Mouse (Mus musculus): ENCODE data around the gene Grifin. TPM values are rescaled to one million over a fixed set of nuclear protein-coding genes. Genes with fewer than 3 reads are reported as not detected.

The Grifin gene
- polyA plus RNA-seq, 1 experiment from 2014 or later = 0.43 TPM

DNA sequence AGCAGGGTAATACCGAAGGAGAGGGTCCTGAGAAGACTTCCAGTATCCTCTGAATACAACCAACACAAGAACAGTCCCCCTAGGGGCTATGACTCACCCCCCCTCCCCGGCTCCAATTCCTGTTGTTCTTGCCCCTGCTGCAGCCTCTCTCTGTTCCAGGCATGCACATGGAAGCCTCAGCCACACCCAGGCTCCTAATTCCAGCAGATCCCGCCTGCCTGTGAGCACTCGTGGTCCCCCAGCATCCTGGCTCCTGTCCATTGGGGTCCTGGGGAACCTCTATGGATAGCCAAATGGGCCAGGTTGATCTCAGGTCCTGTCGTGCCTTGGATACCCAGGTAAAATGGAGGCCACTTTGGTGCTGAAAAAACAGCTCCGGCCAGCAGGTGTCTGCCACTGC lies 19.2 kb downstream of the Grifin start:
- ATAC-seq = no peak

GRCm38 (mm10) chr5:140542811-140543575 lies 21.9 kb downstream of the Grifin start:
- no peak overlapping the region for H3K4me3 ChIP-seq (ENCODE audit: low read depth, low read length)
- no peak overlapping the region for H3K4me2 ChIP-seq (ENCODE audit: low read length)
- H3K27me3 ChIP-seq (ENCODE audit: control insufficient read depth, insufficient read depth, low read depth, low read length) = no peaks in the 10 kb centered on the region
- no peaks in the 10 kb centered on the region for H3K36me3 ChIP-seq (ENCODE audit: control insufficient read depth, insufficient read depth, low read length)
- no peaks in the 10 kb centered on the region for H3K9me3 ChIP-seq (replicated peaks; ENCODE audit: control insufficient read depth, low read length, poor library complexity, severe bottlenecking)
- peaks cover 2% of the 10 kb centered on the region; the same call in 1 of the 2 replicates for H3K4me1 ChIP-seq (ENCODE audit: control insufficient read depth, insufficient read depth, low read length)
- ATAC-seq = peak; percentile 88
- H3K9ac ChIP-seq (ENCODE audit: low read depth, low read length) = no peak overlapping the region
- H3K27ac ChIP-seq (ENCODE audit: low read length) = peak overlapping the region; percentile 45; the same call in 1 of the 2 replicates
- 64% methylated on average over 9 of the region's 9 CpGs for WGBS

More for the DNA sequence above, 19.2 kb downstream of the Grifin start:
- H3K9ac ChIP-seq (ENCODE audit: low read depth, low read length) = no peak overlapping the region
- no peak overlapping the region for H3K27ac ChIP-seq (ENCODE audit: low read length)
- no peaks in the 10 kb centered on the region for H3K27me3 ChIP-seq (ENCODE audit: control insufficient read depth, insufficient read depth, low read depth, low read length)
- H3K4me3 ChIP-seq (ENCODE audit: low read depth, low read length) = no peak overlapping the region
- no peak overlapping the region for H3K4me2 ChIP-seq (ENCODE audit: low read length)
- H3K36me3 ChIP-seq (ENCODE audit: control insufficient read depth, insufficient read depth, low read length) = no peaks in the 10 kb centered on the region
- peaks cover 9% of the 10 kb centered on the region for H3K4me1 ChIP-seq (ENCODE audit: control insufficient read depth, insufficient read depth, low read length)
- WGBS = 70% methylated on average over 6 of the region's 6 CpGs
- no peaks in the 10 kb centered on the region for H3K9me3 ChIP-seq (replicated peaks; ENCODE audit: control insufficient read depth, low read length, poor library complexity, severe bottlenecking)

GRCm38 (mm10) chr5:140540106-140540505 lies 24.8 kb downstream of the Grifin start:
- no peaks in the 10 kb centered on the region for H3K27me3 ChIP-seq (ENCODE audit: control insufficient read depth, insufficient read depth, low read depth, low read length)
- H3K9ac ChIP-seq (ENCODE audit: low read depth, low read length) = no peak overlapping the region
- H3K9me3 ChIP-seq (replicated peaks; ENCODE audit: control insufficient read depth, low read length, poor library complexity, severe bottlenecking) = no peaks in the 10 kb centered on the region
- H3K4me2 ChIP-seq (ENCODE audit: low read length) = no peak overlapping the region
- 13% methylated on average over 8 of the region's 8 CpGs for WGBS
- H3K4me3 ChIP-seq (ENCODE audit: low read depth, low read length) = no peak overlapping the region
- no peak overlapping the region for H3K27ac ChIP-seq (ENCODE audit: low read length)
- no peaks in the 10 kb centered on the region for H3K36me3 ChIP-seq (ENCODE audit: control insufficient read depth, insufficient read depth, low read length)
- H3K4me1 ChIP-seq (ENCODE audit: control insufficient read depth, insufficient read depth, low read length) = peaks cover 4% of the 10 kb centered on the region; the same call in 1 of the 2 replicates
- 0 out of 2 replicates have a peak, but pooled peaks have one; percentile 19 for ATAC-seq

DNA sequence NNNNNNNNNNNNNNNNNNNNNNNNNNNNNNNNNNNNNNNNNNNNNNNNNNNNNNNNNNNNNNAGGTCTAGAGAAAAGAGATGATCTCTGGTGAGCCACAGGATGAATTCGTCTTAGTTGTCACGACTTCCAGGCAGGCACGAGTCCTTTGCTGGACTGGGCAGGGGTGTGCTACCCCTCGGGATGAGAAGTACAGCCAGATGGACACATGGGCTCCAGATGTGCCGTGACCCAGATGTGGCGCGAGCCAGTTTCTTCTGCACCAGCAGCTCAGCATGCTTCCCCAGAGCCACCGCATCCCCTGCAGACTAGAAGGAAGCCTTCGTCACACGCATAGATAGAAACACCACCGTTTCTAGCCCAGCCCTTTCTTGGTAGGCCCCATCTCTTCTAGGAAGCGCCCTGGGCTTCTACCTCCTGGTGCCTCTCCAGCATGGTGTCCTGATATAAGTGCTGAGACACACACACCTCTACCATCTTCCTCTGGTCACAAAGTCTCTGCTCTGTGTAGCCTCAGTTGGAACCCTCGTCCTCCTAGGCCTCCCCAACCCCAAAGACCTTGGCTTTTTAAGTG lies 26.7 kb downstream of the Grifin start:
- Histone ChIP-seq H3K27ac (ENCODE audit: low read length) (no peak overlapping the region), H3K9me3 (replicated peaks; ENCODE audit: control insufficient read depth, low read length, poor library complexity, severe bottlenecking) (no peaks in the 10 kb centered on the region), H3K4me1 (ENCODE audit: control insufficient read depth, insufficient read depth, low read length) (peaks cover 4% of the 10 kb centered on the region; the same call in 1 of the 2 replicates), H3K4me3 (ENCODE audit: low read depth, low read length) (no peak overlapping the region), H3K9ac (ENCODE audit: low read depth, low read length) (no peak overlapping the region), H3K27me3 (ENCODE audit: control insufficient read depth, insufficient read depth, low read depth, low read length) (no peaks in the 10 kb centered on the region), H3K36me3 (ENCODE audit: control insufficient read depth, insufficient read depth, low read length) (no peaks in the 10 kb centered on the region), H3K4me2 (ENCODE audit: low read length) (no peak overlapping the region)
- 76% methylated on average over 13 of the region's 13 CpGs for WGBS
- no peak for ATAC-seq

DNA sequence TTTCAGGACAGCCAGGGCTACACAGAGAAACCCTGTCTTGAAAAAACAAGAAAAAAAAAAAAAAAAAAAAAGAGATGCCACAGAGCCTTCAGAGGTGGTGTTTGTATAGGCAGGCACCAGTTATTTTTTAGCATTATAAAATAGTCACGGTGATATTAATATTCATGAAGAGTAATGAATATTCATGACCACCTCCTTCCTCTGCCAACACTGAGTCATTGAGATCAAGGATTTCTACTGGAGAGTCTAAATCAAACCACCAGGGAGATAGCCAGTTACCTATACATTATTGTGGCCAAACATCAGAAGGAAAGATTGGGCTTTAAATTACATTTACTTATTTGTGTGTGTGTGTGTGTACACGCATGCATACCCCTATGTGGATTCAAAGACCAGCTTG lies 38.1 kb downstream of the Grifin start:
- no peak for ATAC-seq
- 48% methylated on average over 2 of the region's 2 CpGs for WGBS
- Histone ChIP-seq H3K27ac (ENCODE audit: low read length) (no peak overlapping the region), H3K9ac (ENCODE audit: low read depth, low read length) (no peak overlapping the region), H3K4me3 (ENCODE audit: low read depth, low read length) (no peak overlapping the region), H3K36me3 (ENCODE audit: control insufficient read depth, insufficient read depth, low read length) (peaks cover 18% of the 10 kb centered on the region), H3K9me3 (replicated peaks; ENCODE audit: control insufficient read depth, low read length, poor library complexity, severe bottlenecking) (no peaks in the 10 kb centered on the region; the same call in 1 of the 2 replicates), H3K4me1 (ENCODE audit: control insufficient read depth, insufficient read depth, low read length) (no peaks in the 10 kb centered on the region), H3K4me2 (ENCODE audit: low read length) (no peak overlapping the region), H3K27me3 (ENCODE audit: control insufficient read depth, insufficient read depth, low read depth, low read length) (no peaks in the 10 kb centered on the region)

- H3K4me1 ChIP-seq (ENCODE audit: control insufficient read depth, insufficient read depth, low read length) = no peaks in the 10 kb centered on the region
- H3K27me3 ChIP-seq (ENCODE audit: control insufficient read depth, insufficient read depth, low read depth, low read length) = no peaks in the 10 kb centered on the region
- H3K27ac ChIP-seq (ENCODE audit: low read length) = no peak overlapping the region
- no peaks in the 10 kb centered on the region; the same call in 1 of the 2 replicates for H3K9me3 ChIP-seq (replicated peaks; ENCODE audit: control insufficient read depth, low read length, poor library complexity, severe bottlenecking)
- 89% methylated on average over 1 of the region's 1 CpGs for WGBS
- no peak overlapping the region for H3K4me3 ChIP-seq (ENCODE audit: low read depth, low read length)
- no peak overlapping the region for H3K4me2 ChIP-seq (ENCODE audit: low read length)
- peaks cover 18% of the 10 kb centered on the region for H3K36me3 ChIP-seq (ENCODE audit: control insufficient read depth, insufficient read depth, low read length)
- no peak for ATAC-seq
- H3K9ac ChIP-seq (ENCODE audit: low read depth, low read length) = no peak overlapping the region
Measured at GRCm38 (mm10) chr5:140521196-140521595, 43.7 kb downstream of the Grifin start.

DNA sequence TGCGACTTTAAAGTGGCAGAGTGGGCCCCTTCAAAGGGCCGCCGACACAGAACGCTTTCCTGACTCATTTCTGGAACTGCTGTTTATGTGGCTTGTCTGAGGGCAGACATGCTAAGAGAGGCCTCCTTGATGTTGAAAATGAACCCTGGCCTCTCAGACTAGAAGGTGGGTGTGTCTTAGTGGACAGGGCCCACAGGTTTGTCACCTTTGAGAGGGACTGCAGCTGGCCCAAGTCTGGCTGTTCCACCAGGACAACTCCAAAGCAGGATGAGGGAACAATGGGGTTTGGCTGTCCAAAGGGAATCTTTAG lies 47.0 kb downstream of the Grifin start:
- 84% methylated on average over 4 of the region's 4 CpGs for WGBS

DNA sequence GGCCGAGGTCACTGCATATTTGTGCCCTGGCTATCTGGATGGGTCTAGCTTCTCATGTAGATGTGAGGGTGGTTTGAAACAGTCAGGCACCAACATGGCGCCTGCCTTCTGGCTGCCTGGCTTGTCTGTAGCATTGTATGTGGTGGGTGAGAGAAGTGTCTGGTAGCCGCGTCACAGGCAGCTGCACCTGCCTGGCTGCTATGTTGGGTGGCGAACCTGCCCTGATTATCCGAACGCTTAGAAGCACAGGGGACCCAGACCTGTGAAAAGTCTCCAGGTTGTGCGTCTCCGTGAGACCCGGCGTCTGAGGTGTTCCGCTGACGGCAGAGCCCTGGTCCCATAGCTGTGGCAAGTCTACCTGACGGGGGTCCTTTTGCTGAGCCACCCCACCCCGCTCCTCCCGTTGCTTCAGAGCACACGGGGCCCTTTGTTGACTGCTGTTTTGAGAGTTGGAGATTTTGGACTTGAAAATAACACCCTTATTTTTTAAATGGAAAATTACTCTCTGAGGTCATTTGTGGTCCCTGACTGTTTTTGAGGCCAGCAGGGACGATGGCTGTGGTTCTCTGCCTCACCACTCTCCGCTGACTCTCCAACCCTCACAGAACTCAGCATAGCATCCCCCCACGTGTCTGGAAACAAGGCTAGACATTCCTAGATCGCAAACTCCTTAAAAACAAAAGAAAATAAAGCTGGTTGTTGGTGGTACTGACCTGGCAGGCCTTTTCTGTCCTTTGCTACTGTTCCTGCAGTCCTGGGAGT lies 47.5 kb downstream of the Grifin start:
- Histone ChIP-seq H3K4me1 (ENCODE audit: control insufficient read depth, insufficient read depth, low read length) (no peaks in the 10 kb centered on the region; the same call in none of the 2 replicates), H3K4me3 (ENCODE audit: low read depth, low read length) (no peak overlapping the region), H3K9me3 (replicated peaks; ENCODE audit: control insufficient read depth, low read length, poor library complexity, severe bottlenecking) (no peaks in the 10 kb centered on the region), H3K27ac (ENCODE audit: low read length) (no peak overlapping the region), H3K36me3 (ENCODE audit: control insufficient read depth, insufficient read depth, low read length) (no peaks in the 10 kb centered on the region), H3K9ac (ENCODE audit: low read depth, low read length) (no peak overlapping the region), H3K4me2 (ENCODE audit: low read length) (no peak overlapping the region), H3K27me3 (ENCODE audit: control insufficient read depth, insufficient read depth, low read depth, low read length) (no peaks in the 10 kb centered on the region)
- no peak for ATAC-seq
- WGBS = 90% methylated on average over 21 of the region's 21 CpGs

More for the DNA sequence above, 47.0 kb downstream of the Grifin start:
- no peak overlapping the region for H3K9ac ChIP-seq (ENCODE audit: low read depth, low read length)
- no peaks in the 10 kb centered on the region for H3K9me3 ChIP-seq (replicated peaks; ENCODE audit: control insufficient read depth, low read length, poor library complexity, severe bottlenecking)
- H3K4me2 ChIP-seq (ENCODE audit: low read length) = no peak overlapping the region
- no peaks in the 10 kb centered on the region for H3K27me3 ChIP-seq (ENCODE audit: control insufficient read depth, insufficient read depth, low read depth, low read length)
- H3K27ac ChIP-seq (ENCODE audit: low read length) = no peak overlapping the region
- H3K4me1 ChIP-seq (ENCODE audit: control insufficient read depth, insufficient read depth, low read length) = no peaks in the 10 kb centered on the region; the same call in none of the 2 replicates
- H3K36me3 ChIP-seq (ENCODE audit: control insufficient read depth, insufficient read depth, low read length) = no peaks in the 10 kb centered on the region
- H3K4me3 ChIP-seq (ENCODE audit: low read depth, low read length) = no peak overlapping the region
- no peak for ATAC-seq
